Mouse (Mus musculus): ENCODE results near the gene Gpc4.

Gpc4 gene

DNA sequence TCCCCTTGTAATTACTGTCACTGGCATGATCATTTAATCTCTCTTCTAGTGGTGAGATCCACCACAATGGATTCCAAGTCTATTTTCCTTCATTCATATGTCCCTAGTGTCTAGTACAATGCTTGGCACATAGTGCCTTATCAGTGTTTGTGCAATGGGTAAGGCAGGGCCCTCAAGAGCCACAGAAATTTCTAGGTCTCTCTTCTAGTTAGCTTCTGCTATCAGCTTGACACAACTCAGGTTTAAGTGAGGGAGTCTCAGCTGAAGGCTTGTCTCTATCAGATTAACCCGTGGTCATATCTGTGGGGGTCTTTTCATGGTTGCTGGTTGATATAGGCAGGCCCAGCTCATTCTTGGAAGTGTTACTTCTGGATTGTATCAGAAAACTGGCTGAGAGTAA, 125.2 kb downstream of the Gpc4 start:
- Histone ChIP-seq H3K4me1 (replicated peaks; ENCODE audit: low read depth, low read length) (no peaks in the 10 kb centered on the region), H3K36me3 (ENCODE audit: insufficient read depth, low read length) (no peaks in the 10 kb centered on the region), H3K27me3 (ENCODE audit: insufficient read depth, low read length) (no peaks in the 10 kb centered on the region), H3K4me3 (replicated peaks; ENCODE audit: low read length) (no peak overlapping the region), H3K9me3 (ENCODE audit: low read length) (no peaks in the 10 kb centered on the region)
- TF ChIP-seq NANOG (IDR thresholded peaks at IDR 0.05; ENCODE audit: borderline replicate concordance, low read length) = no peak
- no peak for TF ChIP-seq POU5F1 (IDR thresholded peaks at IDR 0.05; ENCODE audit: borderline replicate concordance, low read length)
- TF ChIP-seq CTCF (conservative IDR thresholded peaks at IDR 0.05; ENCODE audit: low read length) = no peak

DNA sequence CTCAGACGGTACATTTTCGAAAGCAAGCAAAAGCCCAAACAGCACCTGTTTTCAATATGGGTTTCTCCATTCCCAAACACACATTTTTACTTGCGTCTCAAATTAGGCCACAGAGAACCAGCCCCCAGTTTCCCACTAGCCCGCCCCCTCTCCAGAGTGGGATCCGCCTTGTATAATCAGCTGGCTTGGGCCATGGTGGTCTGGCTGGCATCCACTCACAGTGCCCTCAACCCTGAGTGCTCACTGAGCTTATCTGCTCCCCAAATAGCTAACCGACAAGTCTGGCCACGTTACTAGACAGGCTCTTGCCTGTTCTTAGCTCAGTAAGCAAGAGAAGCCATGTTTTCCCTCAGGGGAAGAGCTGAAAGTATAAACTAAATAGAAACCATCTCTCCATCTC, 134.9 kb downstream of the Gpc4 start:
- H3K4me3 ChIP-seq (replicated peaks; ENCODE audit: low read length) = no peak overlapping the region
- no peaks in the 10 kb centered on the region for H3K4me1 ChIP-seq (replicated peaks; ENCODE audit: low read depth, low read length)
- no peaks in the 10 kb centered on the region for H3K9me3 ChIP-seq (ENCODE audit: low read length)
- H3K36me3 ChIP-seq (ENCODE audit: insufficient read depth, low read length) = no peaks in the 10 kb centered on the region
- no peaks in the 10 kb centered on the region for H3K27me3 ChIP-seq (ENCODE audit: insufficient read depth, low read length)
- TF ChIP-seq NANOG (IDR thresholded peaks at IDR 0.05; ENCODE audit: borderline replicate concordance, low read length) (no peak), POU5F1 (IDR thresholded peaks at IDR 0.05; ENCODE audit: borderline replicate concordance, low read length) (no peak), CTCF (conservative IDR thresholded peaks at IDR 0.05; ENCODE audit: low read length) (no peak)

DNA sequence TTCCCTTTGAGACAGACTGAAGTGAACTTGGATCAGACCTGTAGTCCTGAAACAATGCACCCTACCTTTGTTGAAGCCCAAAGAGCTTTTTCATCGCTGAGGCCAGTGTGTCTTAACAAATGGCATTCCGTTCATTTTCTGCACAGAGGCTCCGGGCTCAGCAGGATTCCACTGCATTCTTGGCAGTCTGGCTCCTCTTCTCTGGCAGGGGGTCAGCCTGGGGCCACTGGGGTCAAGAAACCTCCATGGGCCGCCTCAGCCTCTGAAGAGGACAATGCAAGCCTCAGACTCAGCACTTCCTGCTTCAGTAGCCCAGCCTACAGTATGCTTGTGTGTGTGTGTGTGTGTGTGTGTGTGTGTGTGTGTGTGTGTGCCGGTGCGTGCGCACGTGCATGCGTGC, 147.4 kb downstream of the Gpc4 start:
- no peak overlapping the region for H3K4me3 ChIP-seq (replicated peaks; ENCODE audit: low read length)
- no peaks in the 10 kb centered on the region for H3K27me3 ChIP-seq (ENCODE audit: insufficient read depth, low read length)
- H3K9me3 ChIP-seq (ENCODE audit: low read length) = no peaks in the 10 kb centered on the region
- no peak for TF ChIP-seq NANOG (IDR thresholded peaks at IDR 0.05; ENCODE audit: borderline replicate concordance, low read length)
- TF ChIP-seq POU5F1 (IDR thresholded peaks at IDR 0.05; ENCODE audit: borderline replicate concordance, low read length) = no peak
- TF ChIP-seq CTCF (conservative IDR thresholded peaks at IDR 0.05; ENCODE audit: low read length) = no peak
- H3K36me3 ChIP-seq (ENCODE audit: insufficient read depth, low read length) = no peaks in the 10 kb centered on the region
- no peaks in the 10 kb centered on the region for H3K4me1 ChIP-seq (replicated peaks; ENCODE audit: low read depth, low read length)
